Mouse (Mus musculus): ENCODE results near the gene Pdilt. TPM values are rescaled to one million over a fixed set of nuclear protein-coding genes. Genes with fewer than 3 reads are reported as not detected.

Gene Pdilt
- polyA plus RNA-seq, 1 experiment from 2014 or later: 0.45 TPM

GRCm38 (mm10) chr7:119534389-119534788 is 11.1 kb upstream of the Pdilt start:
- ATAC-seq (ENCODE audit: insufficient read depth, low FRiP score, low TSS enrichment) (no peak), DNase-seq (ENCODE audit: low spot score) (no peak)
- 92% methylated on average over 2 of the region's 2 CpGs for WGBS
- Histone ChIP-seq H3K9ac (ENCODE audit: low read length) (no peak overlapping the region), H3K9me3 (ENCODE audit: control insufficient read depth, low read length) (no peaks in the 10 kb centered on the region), H3K27me3 (ENCODE audit: control insufficient read depth, insufficient read depth, low read length) (no peaks in the 10 kb centered on the region), H3K4me2 (ENCODE audit: low read depth) (no peak overlapping the region), H3K4me3 (ENCODE audit: low read depth, low read length) (no peak overlapping the region), H3K27ac (ENCODE audit: low read depth, low read length) (no peak overlapping the region), H3K4me1 (ENCODE audit: control insufficient read depth, insufficient read depth, low read length) (no peaks in the 10 kb centered on the region), H3K36me3 (ENCODE audit: control insufficient read depth, insufficient read depth, low read length) (no peaks in the 10 kb centered on the region)

DNA sequence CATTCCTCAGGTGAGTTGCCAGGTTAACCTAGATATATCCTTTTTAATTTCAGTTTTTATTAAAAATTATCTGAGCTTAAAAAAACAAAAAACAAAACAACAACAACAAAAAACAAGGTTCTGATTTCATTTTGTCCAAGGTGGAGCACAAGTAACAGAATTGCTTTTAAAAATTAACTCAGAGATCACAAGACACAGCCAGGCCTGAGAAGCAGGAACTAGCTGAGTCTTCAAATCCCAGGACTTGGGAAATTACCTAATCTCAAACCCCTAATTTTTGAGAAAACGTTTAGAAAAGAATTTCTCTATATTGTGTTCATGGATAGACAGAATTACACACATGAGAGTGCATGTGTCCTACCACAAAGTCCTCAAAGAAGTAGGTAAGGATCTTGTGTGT is 9.6 kb upstream of the Pdilt start:
- no peaks in the 10 kb centered on the region for H3K27me3 ChIP-seq (ENCODE audit: control insufficient read depth, insufficient read depth, low read length)
- no peaks in the 10 kb centered on the region for H3K9me3 ChIP-seq (ENCODE audit: control insufficient read depth, low read length)
- no peak overlapping the region for H3K4me3 ChIP-seq (ENCODE audit: low read depth, low read length)
- 64% methylated on average over 1 of the region's 1 CpGs for WGBS
- H3K4me1 ChIP-seq (ENCODE audit: control insufficient read depth, insufficient read depth, low read length): no peaks in the 10 kb centered on the region
- DNase-seq (ENCODE audit: low spot score) (no peak), ATAC-seq (ENCODE audit: insufficient read depth, low FRiP score, low TSS enrichment) (no peak)
- H3K4me2 ChIP-seq (ENCODE audit: low read depth): no peak overlapping the region
- H3K9ac ChIP-seq (ENCODE audit: low read length): no peak overlapping the region
- H3K36me3 ChIP-seq (ENCODE audit: control insufficient read depth, insufficient read depth, low read length): no peaks in the 10 kb centered on the region
- H3K27ac ChIP-seq (ENCODE audit: low read depth, low read length): no peak overlapping the region

DNA sequence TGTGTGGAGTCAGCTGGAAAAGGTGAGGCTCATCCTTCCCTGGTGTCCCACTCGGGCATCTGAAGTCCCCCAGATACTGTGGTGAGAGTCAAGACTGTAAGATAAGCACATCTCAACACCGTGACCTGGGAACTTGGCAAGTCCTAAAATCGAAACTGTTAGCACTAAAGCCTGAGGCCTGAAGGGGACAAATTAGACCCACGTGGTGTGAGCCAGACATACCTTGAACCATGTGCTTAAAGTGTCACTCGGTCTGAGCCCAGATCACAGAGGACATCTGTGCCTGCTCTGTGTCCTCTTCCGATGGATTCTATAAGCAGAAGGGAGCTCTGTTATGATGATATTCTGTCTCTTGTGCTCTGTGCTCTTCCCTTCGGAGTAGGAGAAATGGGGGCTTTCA is 5.3 kb upstream of the Pdilt start:
- H3K4me1 ChIP-seq (ENCODE audit: control insufficient read depth, insufficient read depth, low read length): no peaks in the 10 kb centered on the region
- no peaks in the 10 kb centered on the region for H3K27me3 ChIP-seq (ENCODE audit: control insufficient read depth, insufficient read depth, low read length)
- H3K36me3 ChIP-seq (ENCODE audit: control insufficient read depth, insufficient read depth, low read length): no peaks in the 10 kb centered on the region
- no peak overlapping the region for H3K27ac ChIP-seq (ENCODE audit: low read depth, low read length)
- WGBS: 80% methylated on average over 7 of the region's 7 CpGs
- no peak for DNase-seq (ENCODE audit: low spot score)
- no peak overlapping the region for H3K4me2 ChIP-seq (ENCODE audit: low read depth)
- H3K9ac ChIP-seq (ENCODE audit: low read length): no peak overlapping the region
- H3K4me3 ChIP-seq (ENCODE audit: low read depth, low read length): no peak overlapping the region
- H3K9me3 ChIP-seq (ENCODE audit: control insufficient read depth, low read length): no peaks in the 10 kb centered on the region
- no peak for ATAC-seq (ENCODE audit: insufficient read depth, low FRiP score, low TSS enrichment)

GRCm38 (mm10) chr7:119527548-119527947 is 4.3 kb upstream of the Pdilt start:
- Histone ChIP-seq H3K27me3 (ENCODE audit: control insufficient read depth, insufficient read depth, low read length) (no peaks in the 10 kb centered on the region), H3K9me3 (ENCODE audit: control insufficient read depth, low read length) (no peaks in the 10 kb centered on the region), H3K27ac (ENCODE audit: low read depth, low read length) (no peak overlapping the region), H3K36me3 (ENCODE audit: control insufficient read depth, insufficient read depth, low read length) (no peaks in the 10 kb centered on the region), H3K4me3 (ENCODE audit: low read depth, low read length) (no peak overlapping the region), H3K4me2 (ENCODE audit: low read depth) (no peak overlapping the region), H3K4me1 (ENCODE audit: control insufficient read depth, insufficient read depth, low read length) (no peaks in the 10 kb centered on the region), H3K9ac (ENCODE audit: low read length) (no peak overlapping the region)
- WGBS: 61% methylated on average over 2 of the region's 2 CpGs
- ATAC-seq (ENCODE audit: insufficient read depth, low FRiP score, low TSS enrichment): no peak
- no peak for DNase-seq (ENCODE audit: low spot score)

DNA sequence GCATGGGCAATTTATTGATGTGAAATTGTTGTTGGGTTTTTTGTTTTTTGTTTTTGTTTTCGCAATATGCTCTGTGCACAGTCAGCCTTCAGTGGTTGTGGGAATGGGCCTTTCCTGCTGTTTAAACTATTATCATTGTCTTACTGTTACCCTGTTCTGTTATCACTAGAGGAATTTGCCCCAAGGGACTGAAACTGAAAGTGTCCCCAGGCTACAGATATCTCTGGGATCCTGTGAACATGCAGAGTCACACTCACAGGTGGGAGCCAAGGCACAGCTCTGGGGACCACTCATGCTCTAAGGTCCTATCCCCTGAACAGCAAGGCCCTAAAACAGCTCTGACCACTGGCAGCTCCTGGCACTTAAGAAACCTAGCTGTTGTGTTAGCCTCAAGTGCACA is 3.8 kb upstream of the Pdilt start:
- ATAC-seq (ENCODE audit: insufficient read depth, low FRiP score, low TSS enrichment) (no peak), DNase-seq (ENCODE audit: low spot score) (no peak)
- 91% methylated on average over 1 of the region's 1 CpGs for WGBS

DNA sequence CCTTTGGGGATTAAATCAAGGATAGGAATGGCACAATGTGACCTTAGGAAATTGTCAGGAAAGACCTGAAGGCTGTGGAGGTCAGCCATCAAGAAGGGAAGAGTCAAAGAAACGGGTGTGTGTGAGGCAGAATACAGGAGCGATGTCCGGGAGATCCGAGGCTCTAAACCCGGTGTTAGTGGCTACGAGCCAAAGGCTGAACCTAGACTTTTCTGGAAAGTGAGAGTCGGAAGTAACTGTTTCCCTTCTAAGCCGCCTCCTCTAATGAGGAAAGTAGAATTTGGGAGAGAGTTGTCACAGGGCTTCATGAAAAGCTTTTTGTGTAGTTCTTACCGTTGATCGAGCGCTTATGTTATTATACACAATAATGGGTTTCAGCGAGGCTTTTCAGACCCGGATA is 3.2 kb upstream of the Pdilt start:
- Histone ChIP-seq H3K27ac (ENCODE audit: low read depth, low read length) (no peak overlapping the region), H3K9ac (ENCODE audit: low read length) (no peak overlapping the region), H3K4me3 (ENCODE audit: low read depth, low read length) (no peak overlapping the region), H3K27me3 (ENCODE audit: control insufficient read depth, insufficient read depth, low read length) (no peaks in the 10 kb centered on the region), H3K36me3 (ENCODE audit: control insufficient read depth, insufficient read depth, low read length) (no peaks in the 10 kb centered on the region), H3K9me3 (ENCODE audit: control insufficient read depth, low read length) (no peaks in the 10 kb centered on the region), H3K4me1 (ENCODE audit: control insufficient read depth, insufficient read depth, low read length) (no peaks in the 10 kb centered on the region), H3K4me2 (ENCODE audit: low read depth) (no peak overlapping the region)
- DNase-seq (ENCODE audit: low spot score) (no peak), ATAC-seq (ENCODE audit: insufficient read depth, low FRiP score, low TSS enrichment) (no peak)
- 85% methylated on average over 13 of the region's 13 CpGs for WGBS

More for the DNA sequence above, 3.8 kb upstream of the Pdilt start:
- Histone ChIP-seq H3K27me3 (ENCODE audit: control insufficient read depth, insufficient read depth, low read length) (no peaks in the 10 kb centered on the region), H3K27ac (ENCODE audit: low read depth, low read length) (no peak overlapping the region), H3K4me1 (ENCODE audit: control insufficient read depth, insufficient read depth, low read length) (no peaks in the 10 kb centered on the region), H3K9me3 (ENCODE audit: control insufficient read depth, low read length) (no peaks in the 10 kb centered on the region), H3K36me3 (ENCODE audit: control insufficient read depth, insufficient read depth, low read length) (no peaks in the 10 kb centered on the region), H3K9ac (ENCODE audit: low read length) (no peak overlapping the region), H3K4me2 (ENCODE audit: low read depth) (no peak overlapping the region), H3K4me3 (ENCODE audit: low read depth, low read length) (no peak overlapping the region)

DNA sequence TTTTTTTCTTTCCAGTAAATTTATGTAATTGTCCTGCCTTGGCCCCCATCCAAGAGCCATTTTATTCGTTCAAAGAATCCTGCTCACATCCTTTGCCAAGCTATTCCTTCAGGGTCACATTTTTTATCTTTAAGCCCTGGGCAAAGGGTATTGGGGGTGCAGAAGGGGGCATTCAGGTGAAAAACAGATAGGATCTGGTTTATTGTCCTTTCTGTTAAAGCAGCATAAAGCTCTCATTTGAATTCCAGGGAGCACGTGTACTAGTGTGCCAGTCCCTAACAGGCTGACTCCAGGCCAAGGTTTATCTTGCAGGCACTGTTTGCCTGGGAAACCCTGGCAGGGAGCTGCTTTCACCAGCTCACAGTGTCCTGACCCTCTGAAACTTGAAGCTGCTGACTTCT is 2.6 kb upstream of the Pdilt start:
- H3K36me3 ChIP-seq (ENCODE audit: control insufficient read depth, insufficient read depth, low read length): no peaks in the 10 kb centered on the region
- H3K4me1 ChIP-seq (ENCODE audit: control insufficient read depth, insufficient read depth, low read length): no peaks in the 10 kb centered on the region
- H3K4me3 ChIP-seq (ENCODE audit: low read depth, low read length): no peak overlapping the region
- no peak overlapping the region for H3K9ac ChIP-seq (ENCODE audit: low read length)
- H3K9me3 ChIP-seq (ENCODE audit: control insufficient read depth, low read length): no peaks in the 10 kb centered on the region
- WGBS: 66% methylated on average over 2 of the region's 2 CpGs
- no peak overlapping the region for H3K27ac ChIP-seq (ENCODE audit: low read depth, low read length)
- ATAC-seq (ENCODE audit: insufficient read depth, low FRiP score, low TSS enrichment) (no peak), DNase-seq (ENCODE audit: low spot score) (no peak)
- no peaks in the 10 kb centered on the region for H3K27me3 ChIP-seq (ENCODE audit: control insufficient read depth, insufficient read depth, low read length)
- no peak overlapping the region for H3K4me2 ChIP-seq (ENCODE audit: low read depth)

DNA sequence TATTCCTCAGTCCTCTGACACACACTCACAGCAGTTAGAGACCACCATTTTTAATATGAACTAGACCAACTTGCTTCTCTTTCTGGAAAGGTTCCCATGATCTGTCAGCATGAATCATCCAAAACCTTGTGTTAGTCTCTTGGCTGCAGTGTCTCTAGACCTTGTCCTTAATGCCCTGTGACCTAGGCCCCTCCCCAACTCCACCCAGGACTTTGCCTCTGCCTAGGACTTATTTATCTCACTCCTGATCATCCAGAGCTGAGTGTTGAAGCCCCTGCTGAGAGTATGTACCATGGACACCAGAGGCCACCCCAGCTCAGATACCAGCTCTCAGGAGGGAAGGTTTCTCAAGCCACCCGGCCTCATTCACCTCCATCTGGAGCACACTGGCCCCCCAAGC is 904 bp downstream of the Pdilt start:
- H3K27ac ChIP-seq (ENCODE audit: low read depth, low read length): no peak overlapping the region
- H3K27me3 ChIP-seq (ENCODE audit: control insufficient read depth, insufficient read depth, low read length): no peaks in the 10 kb centered on the region
- no peaks in the 10 kb centered on the region for H3K4me1 ChIP-seq (ENCODE audit: control insufficient read depth, insufficient read depth, low read length)
- H3K4me3 ChIP-seq (ENCODE audit: low read depth, low read length): no peak overlapping the region
- no peaks in the 10 kb centered on the region for H3K36me3 ChIP-seq (ENCODE audit: control insufficient read depth, insufficient read depth, low read length)
- H3K9me3 ChIP-seq (ENCODE audit: control insufficient read depth, low read length): no peaks in the 10 kb centered on the region
- no peak overlapping the region for H3K9ac ChIP-seq (ENCODE audit: low read length)
- no peak overlapping the region for H3K4me2 ChIP-seq (ENCODE audit: low read depth)
- DNase-seq (ENCODE audit: low spot score) (no peak), ATAC-seq (ENCODE audit: insufficient read depth, low FRiP score, low TSS enrichment) (no peak)
- 78% methylated on average over 1 of the region's 1 CpGs for WGBS

GRCm38 (mm10) chr7:119521816-119522215 is 1.5 kb downstream of the Pdilt start:
- Histone ChIP-seq H3K9ac (ENCODE audit: low read length) (no peak overlapping the region), H3K27ac (ENCODE audit: low read depth, low read length) (no peak overlapping the region), H3K4me1 (ENCODE audit: control insufficient read depth, insufficient read depth, low read length) (no peaks in the 10 kb centered on the region), H3K27me3 (ENCODE audit: control insufficient read depth, insufficient read depth, low read length) (no peaks in the 10 kb centered on the region), H3K4me3 (ENCODE audit: low read depth, low read length) (no peak overlapping the region), H3K4me2 (ENCODE audit: low read depth) (no peak overlapping the region), H3K9me3 (ENCODE audit: control insufficient read depth, low read length) (no peaks in the 10 kb centered on the region), H3K36me3 (ENCODE audit: control insufficient read depth, insufficient read depth, low read length) (no peaks in the 10 kb centered on the region)
- WGBS: 84% methylated on average over 3 of the region's 3 CpGs
- ATAC-seq (ENCODE audit: insufficient read depth, low FRiP score, low TSS enrichment): no peak
- no peak for DNase-seq (ENCODE audit: low spot score)
